Mouse (Mus musculus) WW6 (cell line): ENCODE measurements around the gene Lrrc4.

Source experiments
- DNase-seq: peaks from one replicate; pipeline ENCODE4 v3.0.0-alpha.2; 2013; ENCODE audit warnings: low read depth, low spot score

Gene Lrrc4

GRCm38 (mm10) chr6:28618299-28618698 is 213.2 kb downstream of the Lrrc4 start:
- no peak for DNase-seq

DNA sequence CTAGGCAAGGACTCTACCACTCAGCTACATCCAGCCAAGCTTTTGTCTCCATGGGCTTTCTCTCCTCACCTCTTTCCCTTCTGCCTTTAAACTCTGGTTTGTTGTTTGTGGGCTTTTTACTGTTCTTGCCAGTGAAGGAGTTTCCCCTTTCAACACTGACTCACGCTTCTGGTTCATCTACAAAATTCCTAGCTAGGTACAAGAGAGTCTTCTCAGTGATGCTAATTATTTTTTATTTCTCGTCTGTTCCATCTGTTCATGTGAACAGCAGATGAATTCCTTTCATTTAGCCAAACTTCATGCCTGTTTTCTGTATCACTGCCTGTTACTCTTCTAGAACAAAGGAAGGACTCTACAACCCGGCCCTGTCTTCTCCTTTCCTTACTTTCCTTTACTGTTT is 215.6 kb downstream of the Lrrc4 start:
- no peak for DNase-seq

- no peak for DNase-seq
Observed at GRCm38 (mm10) chr6:28615408-28615807, 216.1 kb downstream of the Lrrc4 start.

- DNase-seq, result no peak
Observed at GRCm38 (mm10) chr6:28614856-28615255, 216.7 kb downstream of the Lrrc4 start.

DNA sequence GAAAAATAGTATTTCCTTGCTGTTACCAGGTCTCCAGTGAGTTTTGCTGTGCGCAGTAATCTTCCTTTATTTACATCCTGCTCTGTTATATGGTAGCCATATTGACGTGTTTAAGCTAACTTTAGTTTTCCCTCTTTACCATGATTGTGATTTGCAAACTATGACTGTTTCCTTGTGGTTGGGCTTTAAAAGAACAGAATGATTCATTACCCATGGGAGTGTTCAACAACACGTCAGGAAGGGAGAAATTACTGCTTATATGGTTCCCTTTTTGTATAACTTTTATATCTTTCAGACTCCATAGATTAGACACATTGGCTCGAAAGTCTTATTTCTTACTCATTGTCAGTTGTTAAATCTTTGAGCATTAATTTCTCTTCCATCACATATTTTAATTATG is 218.1 kb downstream of the Lrrc4 start:
- no peak for DNase-seq
